Mouse (Mus musculus) ES-E14 (cell line): ENCODE data around the gene Tenm2. TPM values are rescaled to one million over a fixed set of nuclear protein-coding genes. Genes with fewer than 3 reads are reported as not detected.

Source experiments
- DNase-seq: peaks from one replicate; pipeline ENCODE4 v3.0.0-alpha.2; 2013; ENCODE audit warnings: low read depth, low spot score
- H3K27ac ChIP-seq: 2 replicates; pipeline ENCODE4 v1.5.1; 2012; ENCODE audit warnings: low read depth, mild to moderate bottlenecking, low read length, moderate library complexity, mixed read lengths; ENCODE audit not compliant: poor library complexity, insufficient read depth, severe bottlenecking
- H3K36me3 ChIP-seq: 2 replicates; pipeline ENCODE4 v1.6.1; 2012; ENCODE audit warnings: mild to moderate bottlenecking, low read length, moderate library complexity, mixed read lengths; ENCODE audit not compliant: control insufficient read depth, poor library complexity, insufficient read depth, severe bottlenecking
- H3K4me1 ChIP-seq, 2 experiments: fragments of 150-350 bp in 1 of 2; sonication (generic) in 1 of 2; 2 replicates each; pipeline ENCODE4 v1.6.1; 2012; ENCODE audit warnings: low read length in 2 of 2, mild to moderate bottlenecking in 1 of 2, mixed read lengths in 1 of 2; ENCODE audit not compliant: control insufficient read depth in 2 of 2, insufficient read depth in 2 of 2, poor library complexity in 1 of 2
- H3K4me3 ChIP-seq, 2 experiments: fragments of 150-350 bp in 1 of 2; sonication (generic) in 1 of 2; 2 replicates each; pipeline ENCODE4 v1.5.1; 2012; ENCODE audit warnings: low read length in 2 of 2, low read depth in 1 of 2, mild to moderate bottlenecking in 1 of 2, mixed read lengths in 1 of 2; ENCODE audit not compliant: insufficient read depth in 1 of 2, poor library complexity in 1 of 2, severe bottlenecking in 1 of 2
- H3K9ac ChIP-seq: 2 replicates; pipeline ENCODE4 v1.6.1; 2012; ENCODE audit warnings: low read depth, mild to moderate bottlenecking, low read length, mixed read lengths; ENCODE audit not compliant: poor library complexity, insufficient read depth, severe bottlenecking
- H3K9me3 ChIP-seq: fragments of 150-350 bp; sonication (generic); 2 replicates; pipeline ENCODE4 v1.6.1; 2012; ENCODE audit warnings: low read depth, mild to moderate bottlenecking, low read length; ENCODE audit not compliant: control insufficient read depth, insufficient read depth
- CHD2 ChIP-seq: IDR thresholded peaks from 2 replicates; pipeline ENCODE4 v1.6.1; 2014; ENCODE audit warnings: mild to moderate bottlenecking, low read depth, low read length, inconsistent platforms
- HCFC1 ChIP-seq: IDR thresholded peaks from 2 replicates; pipeline ENCODE4 v1.6.1; 2012; ENCODE audit warnings: low read length, inconsistent platforms, borderline replicate concordance; ENCODE audit not compliant: insufficient read depth
- MAFK ChIP-seq: IDR thresholded peaks from 2 replicates; pipeline ENCODE4 v1.6.1; 2014; ENCODE audit warnings: mild to moderate bottlenecking, low read depth, low read length, inconsistent platforms; ENCODE audit not compliant: insufficient read depth
- ZC3H11A ChIP-seq: IDR thresholded peaks from 2 replicates; pipeline ENCODE4 v1.6.1; 2012; ENCODE audit warnings: low read depth, mild to moderate bottlenecking, inconsistent platforms, low read length, borderline replicate concordance
- ZNF384 ChIP-seq: IDR thresholded peaks from 2 replicates; pipeline ENCODE4 v1.6.1; 2012; ENCODE audit warnings: low read depth, low read length, inconsistent platforms
- in situ Hi-C, 2 experiments: fragments of 600-800 bp; cut with MboI; formaldehyde crosslinking; loops; one replicate each; pipeline ENCODE4 v1.15.1; 2025; ENCODE audit warnings: low sequenced_read_pairs in 2 of 2, inconsistent platforms in 1 of 2; ENCODE audit not compliant: unreplicated experiment in 2 of 2
- total RNA-seq: library from RNA; depleted of rRNA; stranded (reverse); fragments of 300-350 nt; gene quantifications from 2 replicates; pipeline ENCODE4 v1.2.3, GENCODE M21; 2012

The Tenm2 gene
- total RNA-seq, 1 experiment = 0.04 TPM

DNA sequence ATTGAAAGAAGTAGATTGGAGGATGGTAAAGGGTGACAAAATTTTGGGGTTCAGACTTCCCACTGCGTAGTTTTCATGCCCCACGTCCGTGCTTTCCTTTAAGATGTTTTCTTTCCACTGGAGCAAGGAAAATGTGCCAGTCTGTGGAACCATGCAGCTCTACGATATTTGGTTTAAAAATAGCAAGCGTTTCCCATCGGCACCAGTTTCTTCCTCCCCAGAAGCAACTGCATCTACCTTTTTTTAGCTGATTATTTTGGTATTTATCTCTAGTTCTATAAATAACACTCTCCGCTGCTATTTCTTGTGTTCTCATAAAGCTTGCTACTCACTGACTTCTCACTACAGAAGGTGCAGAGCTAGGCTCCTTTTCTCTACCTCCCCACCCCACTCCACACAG lies 864.0 kb downstream of the Tenm2 start:
- H3K4me1 ChIP-seq = no peaks in the 10 kb centered on the region
- TF ChIP-seq ZNF384 (no peak), ZC3H11A (no peak), HCFC1 (no peak), MAFK (no peak)

DNA sequence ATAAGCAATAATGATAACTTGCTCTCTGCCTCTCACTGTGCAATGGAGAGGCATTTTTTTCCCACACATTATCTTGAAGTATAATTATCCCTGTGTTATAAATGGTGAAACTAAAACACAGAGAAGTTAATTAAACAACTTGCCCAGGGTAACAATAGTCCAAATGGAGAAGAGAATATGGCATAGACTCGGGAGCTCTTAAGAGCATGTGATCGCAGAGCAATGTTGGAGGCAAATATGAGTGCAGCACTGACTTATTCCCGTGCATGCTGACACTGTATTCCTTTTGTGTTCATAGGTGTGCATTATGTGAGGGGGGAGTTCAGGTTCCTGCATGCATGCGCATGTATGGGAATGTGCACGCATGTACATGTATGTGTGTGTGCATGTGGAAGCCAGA lies 870.7 kb downstream of the Tenm2 start:
- Histone ChIP-seq H3K4me3 (no peak overlapping the region), H3K9me3 (no peaks in the 10 kb centered on the region), H3K4me1 (no peaks in the 10 kb centered on the region), H3K9ac (no peak overlapping the region), H3K36me3 (no peaks in the 10 kb centered on the region), H3K27ac (no peak overlapping the region)
- TF ChIP-seq ZC3H11A (no peak), MAFK (no peak), HCFC1 (no peak), CHD2 (no peak), ZNF384 (no peak)
- DNase-seq = no peak
- in situ Hi-C loops = no loop called here

More for the DNA sequence above, 864.0 kb downstream of the Tenm2 start:
- Histone ChIP-seq H3K9me3 (no peaks in the 10 kb centered on the region), H3K4me3 (no peak overlapping the region), H3K27ac (no peak overlapping the region), H3K36me3 (no peaks in the 10 kb centered on the region), H3K9ac (no peak overlapping the region)
- in situ Hi-C loops = no loop called here
- DNase-seq = no peak

DNA sequence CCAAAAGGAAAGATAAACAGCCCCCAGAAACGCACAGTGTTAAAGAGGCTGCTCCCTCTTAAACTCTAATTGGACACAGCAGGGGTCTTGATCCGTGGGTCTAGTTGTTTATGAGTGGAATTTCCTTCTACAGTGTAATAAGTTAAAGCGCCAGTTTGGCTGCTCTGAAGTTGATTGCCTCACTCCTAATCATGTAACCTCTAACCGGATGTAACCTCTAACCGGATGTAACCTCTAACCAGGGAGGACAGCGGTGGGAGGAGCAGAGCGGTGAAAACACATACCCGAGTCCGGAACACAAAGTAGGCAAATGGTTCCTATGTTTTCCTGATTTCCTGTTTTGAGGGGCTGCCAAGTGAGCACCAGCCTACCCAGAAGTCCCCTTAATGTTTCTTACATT lies 871.3 kb downstream of the Tenm2 start:
- H3K27ac ChIP-seq = no peak overlapping the region
- TF ChIP-seq HCFC1 (no peak), MAFK (no peak), CHD2 (no peak), ZNF384 (no peak), ZC3H11A (no peak)
- no peak for DNase-seq
- H3K36me3 ChIP-seq = no peaks in the 10 kb centered on the region
- in situ Hi-C loops = no loop called here
- H3K9me3 ChIP-seq = no peaks in the 10 kb centered on the region
- no peak overlapping the region for H3K9ac ChIP-seq
- no peaks in the 10 kb centered on the region for H3K4me1 ChIP-seq
- no peak overlapping the region for H3K4me3 ChIP-seq

DNA sequence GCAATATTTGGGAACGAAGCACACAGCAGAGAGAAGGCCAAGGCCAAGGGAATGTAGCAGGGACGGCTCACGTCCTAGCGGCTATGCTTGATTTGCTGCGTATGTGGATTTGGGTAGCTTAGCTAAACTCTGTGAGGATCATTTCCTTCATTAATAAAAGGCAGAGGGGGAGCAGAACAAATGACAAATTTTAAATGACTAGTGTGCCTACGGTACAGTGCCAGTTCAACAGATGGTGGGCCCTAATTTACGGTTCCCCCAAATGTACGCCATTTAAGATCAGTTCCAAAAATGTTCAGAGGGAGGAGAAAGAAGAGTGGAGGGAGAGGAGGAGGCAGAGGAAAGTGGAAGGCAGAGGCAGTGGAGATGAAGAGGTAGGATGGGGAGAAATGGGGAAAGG lies 873.2 kb downstream of the Tenm2 start:
- in situ Hi-C loops = no loop called here
- no peak for DNase-seq
- TF ChIP-seq ZC3H11A = no peak
- H3K9ac ChIP-seq = no peak overlapping the region
- H3K9me3 ChIP-seq = no peaks in the 10 kb centered on the region
- H3K4me1 ChIP-seq = no peaks in the 10 kb centered on the region
- H3K4me3 ChIP-seq = no peak overlapping the region
- no peaks in the 10 kb centered on the region for H3K36me3 ChIP-seq
- no peak overlapping the region for H3K27ac ChIP-seq

DNA sequence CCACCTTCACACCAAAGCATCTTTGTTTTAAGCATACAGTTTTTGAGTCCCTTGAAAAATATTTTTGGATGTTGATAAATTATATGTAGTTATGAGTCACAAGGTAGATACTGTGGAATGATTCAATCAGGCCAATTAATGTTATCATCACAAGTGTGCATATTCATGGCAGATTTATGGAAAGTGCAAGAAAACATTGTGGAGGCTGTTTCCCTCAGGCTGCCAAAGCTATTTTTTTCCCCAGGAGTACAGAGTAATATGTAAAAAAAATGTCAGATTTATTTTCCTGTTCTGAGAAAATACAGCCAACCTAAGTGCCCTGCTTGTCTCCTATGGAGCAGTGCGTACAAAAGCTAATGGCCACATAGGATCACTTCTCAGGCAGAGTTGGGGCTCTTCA lies 882.5 kb downstream of the Tenm2 start:
- no peaks in the 10 kb centered on the region for H3K36me3 ChIP-seq
- DNase-seq = no peak
- TF ChIP-seq ZC3H11A (no peak), ZNF384 (no peak), CHD2 (no peak), MAFK (no peak), HCFC1 (no peak)
- no peak overlapping the region for H3K9ac ChIP-seq
- no peaks in the 10 kb centered on the region for H3K4me1 ChIP-seq
- H3K4me3 ChIP-seq = no peak overlapping the region
- no peaks in the 10 kb centered on the region for H3K9me3 ChIP-seq
- H3K27ac ChIP-seq = no peak overlapping the region
- in situ Hi-C loops = no loop called here
